Mouse (Mus musculus): Measurements from ENCODE around the gene Rtkn2. TPM values are rescaled to one million over a fixed set of nuclear protein-coding genes. Genes with fewer than 3 reads are reported as not detected.
"Not testable (repeated sequence)": the region's sequence is repeated elsewhere in the genome, so short reads cannot be mapped to it uniquely, and the experiment has no call there.

Gene Rtkn2
- polyA plus RNA-seq, 1 experiment from 2014 or later: 6.5 TPM

- Histone ChIP-seq H3K4me1 (ENCODE audit: control insufficient read depth, insufficient read depth, low read length) (peaks cover 9% of the 10 kb centered on the region; the same call in 1 of the 2 replicates), H3K4me3 (ENCODE audit: low read depth, low read length) (no peak overlapping the region), H3K9me3 (replicated peaks; ENCODE audit: control insufficient read depth, low read length) (no peaks in the 10 kb centered on the region), H3K27ac (ENCODE audit: low read depth, low read length) (no peak overlapping the region), H3K4me2 (no peak overlapping the region), H3K9ac (ENCODE audit: low read depth, low read length) (no peak overlapping the region), H3K27me3 (ENCODE audit: control insufficient read depth, insufficient read depth, low read length) (no peaks in the 10 kb centered on the region), H3K36me3 (ENCODE audit: control insufficient read depth, insufficient read depth, low read length) (peaks cover 21% of the 10 kb centered on the region)
- ATAC-seq (replicated peaks; ENCODE audit: insufficient number of reproducible peaks, low FRiP score, low TSS enrichment): no peak
- WGBS (ENCODE audit: insufficient replicate concordance): 35% methylated on average over 2 of the region's 2 CpGs
These were observed 115.8 kb downstream of the Rtkn2 start for GRCm38 (mm10) chr10:68095136-68095535.

DNA sequence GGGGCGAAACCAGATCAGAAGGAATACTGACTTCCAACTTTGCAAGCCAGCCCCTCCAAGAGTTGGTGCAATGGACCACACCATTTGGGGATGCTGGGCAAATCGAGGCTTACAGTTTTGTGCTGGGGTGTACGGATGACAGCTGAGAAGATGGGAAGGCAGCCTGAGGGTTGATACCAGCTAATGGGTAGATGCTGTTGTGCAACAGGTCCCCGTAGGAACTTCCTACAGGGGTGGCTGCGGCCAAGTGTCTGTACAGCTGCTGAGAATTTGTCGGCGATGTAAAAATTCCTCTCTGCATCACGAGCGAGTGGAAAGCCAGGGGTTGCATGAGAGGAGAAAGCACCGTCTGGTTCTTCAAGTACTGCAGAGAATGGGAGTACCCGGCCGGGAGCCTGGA is 117.0 kb downstream of the Rtkn2 start:
- WGBS (ENCODE audit: insufficient replicate concordance): 86% methylated on average over 12 of the region's 12 CpGs
- no peak for ATAC-seq (replicated peaks; ENCODE audit: insufficient number of reproducible peaks, low FRiP score, low TSS enrichment)
- H3K27ac ChIP-seq (ENCODE audit: low read depth, low read length): no peak overlapping the region
- H3K27me3 ChIP-seq (ENCODE audit: control insufficient read depth, insufficient read depth, low read length): no peaks in the 10 kb centered on the region
- H3K9me3 ChIP-seq (replicated peaks; ENCODE audit: control insufficient read depth, low read length): no peaks in the 10 kb centered on the region
- H3K36me3 ChIP-seq (ENCODE audit: control insufficient read depth, insufficient read depth, low read length): peaks cover 21% of the 10 kb centered on the region
- H3K4me1 ChIP-seq (ENCODE audit: control insufficient read depth, insufficient read depth, low read length): 0 out of 2 replicates have a peak, but pooled peaks cover under 1% of the 10 kb centered on the region
- H3K9ac ChIP-seq (ENCODE audit: low read depth, low read length): no peak overlapping the region
- no peak overlapping the region for H3K4me2 ChIP-seq
- H3K4me3 ChIP-seq (ENCODE audit: low read depth, low read length): no peak overlapping the region

DNA sequence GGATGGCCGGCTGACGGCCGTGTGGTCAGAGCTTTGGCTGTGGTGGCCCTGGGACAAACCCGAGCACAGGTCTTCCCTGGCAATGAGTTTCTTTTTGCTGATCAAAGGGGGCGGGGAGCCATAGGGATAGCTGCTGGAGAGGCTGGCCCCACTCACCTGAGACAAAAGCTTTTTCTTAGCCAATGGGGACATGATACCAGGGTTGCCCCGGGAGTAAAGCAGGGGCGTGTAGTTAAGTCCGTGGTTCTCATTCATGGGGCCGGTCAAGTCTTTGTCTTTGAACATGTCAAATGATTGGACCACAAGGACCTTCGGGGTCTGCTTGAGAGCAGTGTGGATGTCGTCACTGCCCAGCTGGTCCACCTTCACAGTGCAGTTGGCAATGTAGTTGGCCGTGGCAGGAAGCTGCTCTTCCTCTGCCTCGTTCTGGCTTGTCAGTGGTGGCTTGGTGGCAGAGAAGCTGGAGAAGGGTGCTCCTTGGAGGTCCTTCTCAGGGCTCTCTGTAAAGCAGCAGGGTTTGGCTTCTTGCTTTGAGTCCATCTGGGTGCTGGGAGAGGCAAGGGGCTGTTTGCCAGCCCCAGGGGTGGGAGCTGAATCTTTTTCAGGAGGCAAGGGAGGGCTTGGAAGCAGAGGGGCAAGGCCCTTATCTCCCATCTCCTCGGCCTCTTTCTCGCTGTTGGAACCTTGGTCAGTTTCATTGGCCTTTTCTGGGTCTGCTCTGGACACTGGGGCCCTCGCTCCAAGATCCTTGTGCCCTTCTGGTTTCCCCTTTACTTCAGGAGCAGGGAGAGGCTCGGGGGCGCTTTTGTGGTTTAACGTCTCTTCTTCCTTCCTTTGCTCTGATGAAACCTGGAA is 118.7 kb downstream of the Rtkn2 start:
- H3K4me1 ChIP-seq (ENCODE audit: control insufficient read depth, insufficient read depth, low read length): no peaks in the 10 kb centered on the region
- H3K27ac ChIP-seq (ENCODE audit: low read depth, low read length): no peak overlapping the region
- WGBS (ENCODE audit: insufficient replicate concordance): 84% methylated on average over 19 of the region's 19 CpGs
- H3K9me3 ChIP-seq (replicated peaks; ENCODE audit: control insufficient read depth, low read length): no peaks in the 10 kb centered on the region
- H3K36me3 ChIP-seq (ENCODE audit: control insufficient read depth, insufficient read depth, low read length): peaks cover 21% of the 10 kb centered on the region
- no peak for ATAC-seq (replicated peaks; ENCODE audit: insufficient number of reproducible peaks, low FRiP score, low TSS enrichment)
- H3K4me2 ChIP-seq: no peak overlapping the region
- no peaks in the 10 kb centered on the region for H3K27me3 ChIP-seq (ENCODE audit: control insufficient read depth, insufficient read depth, low read length)
- H3K4me3 ChIP-seq (ENCODE audit: low read depth, low read length): no peak overlapping the region
- H3K9ac ChIP-seq (ENCODE audit: low read depth, low read length): no peak overlapping the region

DNA sequence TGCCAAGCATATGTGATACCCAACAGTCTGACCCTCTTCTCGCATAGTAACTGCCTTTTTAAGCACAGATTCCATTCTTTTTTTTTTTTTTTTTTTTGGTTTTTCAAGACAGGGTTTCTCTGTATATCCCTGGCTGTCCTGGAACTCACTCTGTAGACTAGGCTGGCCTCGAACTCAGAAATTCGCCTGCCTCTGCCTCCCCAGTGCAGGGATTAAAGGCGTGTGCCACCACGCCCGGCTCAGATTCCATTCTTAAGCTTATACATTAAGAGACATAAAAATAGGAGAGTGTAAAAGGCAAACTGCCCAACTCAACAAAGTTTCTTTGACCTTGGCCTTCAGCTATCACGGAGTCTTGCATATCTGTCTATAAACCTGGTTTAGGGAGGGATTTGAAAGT is 120.4 kb downstream of the Rtkn2 start:
- H3K36me3 ChIP-seq (ENCODE audit: control insufficient read depth, insufficient read depth, low read length): peaks cover 21% of the 10 kb centered on the region
- H3K4me1 ChIP-seq (ENCODE audit: control insufficient read depth, insufficient read depth, low read length); H3K9ac ChIP-seq (ENCODE audit: low read depth, low read length); H3K4me3 ChIP-seq (ENCODE audit: low read depth, low read length); H3K9me3 ChIP-seq (replicated peaks; ENCODE audit: control insufficient read depth, low read length); H3K4me2 ChIP-seq; H3K27ac ChIP-seq (ENCODE audit: low read depth, low read length); H3K27me3 ChIP-seq (ENCODE audit: control insufficient read depth, insufficient read depth, low read length); ATAC-seq (replicated peaks; ENCODE audit: insufficient number of reproducible peaks, low FRiP score, low TSS enrichment): not testable (repeated sequence)
- 85% methylated on average over 7 of the region's 7 CpGs for whole genome bisulfite sequencing (ENCODE audit: insufficient replicate concordance)

- Histone ChIP-seq H3K4me1 (ENCODE audit: control insufficient read depth, insufficient read depth, low read length) (peaks cover 16% of the 10 kb centered on the region), H3K27ac (ENCODE audit: low read depth, low read length) (no peak overlapping the region), H3K9ac (ENCODE audit: low read depth, low read length) (no peak overlapping the region), H3K9me3 (replicated peaks; ENCODE audit: control insufficient read depth, low read length) (no peaks in the 10 kb centered on the region), H3K27me3 (ENCODE audit: control insufficient read depth, insufficient read depth, low read length) (no peaks in the 10 kb centered on the region), H3K4me2 (no peak overlapping the region), H3K4me3 (ENCODE audit: low read depth, low read length) (no peak overlapping the region), H3K36me3 (ENCODE audit: control insufficient read depth, insufficient read depth, low read length) (peaks cover 21% of the 10 kb centered on the region)
- 73% methylated on average over 8 of the region's 8 CpGs for WGBS (ENCODE audit: insufficient replicate concordance)
- ATAC-seq (replicated peaks; ENCODE audit: insufficient number of reproducible peaks, low FRiP score, low TSS enrichment): no peak
These were observed 121.1 kb downstream of the Rtkn2 start for GRCm38 (mm10) chr10:68100506-68100905.

DNA sequence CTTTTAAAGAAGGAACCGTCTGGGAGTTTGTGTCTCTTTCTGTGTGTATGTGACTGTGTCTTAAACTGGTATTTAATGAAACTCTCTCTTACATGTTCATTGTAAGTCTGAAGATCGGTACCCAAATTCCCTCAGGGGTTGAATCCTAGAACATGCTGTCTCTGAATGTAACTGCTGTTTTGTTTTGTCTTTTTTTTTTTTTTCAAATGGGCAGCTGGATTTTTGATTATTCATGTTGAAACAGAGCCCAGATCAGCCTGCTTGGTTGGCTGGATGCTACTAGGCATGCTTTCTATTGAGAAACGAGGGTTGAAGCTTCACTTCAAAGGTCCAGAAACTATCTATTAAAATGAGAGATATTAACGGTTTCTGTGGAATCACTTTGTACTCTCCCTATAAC is 121.9 kb downstream of the Rtkn2 start:
- H3K4me2 ChIP-seq: no peak overlapping the region
- no peaks in the 10 kb centered on the region for H3K27me3 ChIP-seq (ENCODE audit: control insufficient read depth, insufficient read depth, low read length)
- no peaks in the 10 kb centered on the region for H3K9me3 ChIP-seq (replicated peaks; ENCODE audit: control insufficient read depth, low read length)
- H3K4me1 ChIP-seq (ENCODE audit: control insufficient read depth, insufficient read depth, low read length): peaks cover 19% of the 10 kb centered on the region
- WGBS (ENCODE audit: insufficient replicate concordance): 78% methylated on average over 4 of the region's 4 CpGs
- H3K9ac ChIP-seq (ENCODE audit: low read depth, low read length): no peak overlapping the region
- ATAC-seq (replicated peaks; ENCODE audit: insufficient number of reproducible peaks, low FRiP score, low TSS enrichment): no peak
- peaks cover 21% of the 10 kb centered on the region for H3K36me3 ChIP-seq (ENCODE audit: control insufficient read depth, insufficient read depth, low read length)
- H3K4me3 ChIP-seq (ENCODE audit: low read depth, low read length): no peak overlapping the region
- no peak overlapping the region for H3K27ac ChIP-seq (ENCODE audit: low read depth, low read length)

DNA sequence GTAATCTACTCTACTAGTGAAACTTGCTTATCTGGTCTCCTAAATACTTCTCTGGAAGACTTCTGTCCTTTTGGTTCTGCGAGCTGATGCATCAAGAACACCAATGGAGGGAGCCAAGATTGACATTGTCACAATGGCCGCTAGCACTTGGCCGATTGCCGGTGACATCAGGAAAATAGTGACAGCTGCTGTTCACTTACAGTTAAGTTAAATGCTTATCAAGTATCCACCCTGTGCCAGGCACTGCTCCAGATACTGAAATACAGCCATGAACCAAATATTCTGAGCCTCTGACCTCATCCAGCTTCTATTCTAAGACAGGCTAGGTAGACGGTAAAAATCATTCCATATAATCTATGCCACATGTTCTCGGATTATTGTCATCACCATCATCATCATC is 123.2 kb downstream of the Rtkn2 start:
- Histone ChIP-seq H3K4me2 (no peak overlapping the region), H3K27ac (ENCODE audit: low read depth, low read length) (no peak overlapping the region), H3K4me1 (ENCODE audit: control insufficient read depth, insufficient read depth, low read length) (peaks cover 19% of the 10 kb centered on the region), H3K9ac (ENCODE audit: low read depth, low read length) (no peak overlapping the region), H3K4me3 (ENCODE audit: low read depth, low read length) (no peak overlapping the region), H3K9me3 (replicated peaks; ENCODE audit: control insufficient read depth, low read length) (no peaks in the 10 kb centered on the region), H3K36me3 (ENCODE audit: control insufficient read depth, insufficient read depth, low read length) (peaks cover 8% of the 10 kb centered on the region), H3K27me3 (ENCODE audit: control insufficient read depth, insufficient read depth, low read length) (no peaks in the 10 kb centered on the region)
- WGBS (ENCODE audit: insufficient replicate concordance): 86% methylated on average over 6 of the region's 6 CpGs
- ATAC-seq (replicated peaks; ENCODE audit: insufficient number of reproducible peaks, low FRiP score, low TSS enrichment): no peak

GRCm38 (mm10) chr10:68103078-68103855 is 123.9 kb downstream of the Rtkn2 start:
- peaks cover 19% of the 10 kb centered on the region for H3K4me1 ChIP-seq (ENCODE audit: control insufficient read depth, insufficient read depth, low read length)
- H3K27me3 ChIP-seq (ENCODE audit: control insufficient read depth, insufficient read depth, low read length): no peaks in the 10 kb centered on the region
- H3K36me3 ChIP-seq (ENCODE audit: control insufficient read depth, insufficient read depth, low read length): peaks cover 1% of the 10 kb centered on the region
- H3K27ac ChIP-seq (ENCODE audit: low read depth, low read length): no peak overlapping the region
- WGBS (ENCODE audit: insufficient replicate concordance): 77% methylated on average over 6 of the region's 6 CpGs
- no peak overlapping the region for H3K4me2 ChIP-seq
- H3K9me3 ChIP-seq (replicated peaks; ENCODE audit: control insufficient read depth, low read length): no peaks in the 10 kb centered on the region
- no peak overlapping the region for H3K9ac ChIP-seq (ENCODE audit: low read depth, low read length)
- no peak for ATAC-seq (replicated peaks; ENCODE audit: insufficient number of reproducible peaks, low FRiP score, low TSS enrichment)
- no peak overlapping the region for H3K4me3 ChIP-seq (ENCODE audit: low read depth, low read length)
